Mouse (Mus musculus): ENCODE measurements around the gene Zfand4. TPM values are rescaled to one million over a fixed set of nuclear protein-coding genes. Genes with fewer than 3 reads are reported as not detected.
A peak's percentile ranks its signal among the peaks of the same experiment; 100 is the strongest.
"Not testable (repeated sequence)": the region's sequence is repeated elsewhere in the genome, so short reads cannot be mapped to it uniquely, and the experiment has no call there.

Zfand4 gene
- 3.4 and 3.5 TPM in 2 replicates for polyA plus RNA-seq (2014; fragmentation: Nextera tagmentation; extraction: Ambion mirVana)

DNA sequence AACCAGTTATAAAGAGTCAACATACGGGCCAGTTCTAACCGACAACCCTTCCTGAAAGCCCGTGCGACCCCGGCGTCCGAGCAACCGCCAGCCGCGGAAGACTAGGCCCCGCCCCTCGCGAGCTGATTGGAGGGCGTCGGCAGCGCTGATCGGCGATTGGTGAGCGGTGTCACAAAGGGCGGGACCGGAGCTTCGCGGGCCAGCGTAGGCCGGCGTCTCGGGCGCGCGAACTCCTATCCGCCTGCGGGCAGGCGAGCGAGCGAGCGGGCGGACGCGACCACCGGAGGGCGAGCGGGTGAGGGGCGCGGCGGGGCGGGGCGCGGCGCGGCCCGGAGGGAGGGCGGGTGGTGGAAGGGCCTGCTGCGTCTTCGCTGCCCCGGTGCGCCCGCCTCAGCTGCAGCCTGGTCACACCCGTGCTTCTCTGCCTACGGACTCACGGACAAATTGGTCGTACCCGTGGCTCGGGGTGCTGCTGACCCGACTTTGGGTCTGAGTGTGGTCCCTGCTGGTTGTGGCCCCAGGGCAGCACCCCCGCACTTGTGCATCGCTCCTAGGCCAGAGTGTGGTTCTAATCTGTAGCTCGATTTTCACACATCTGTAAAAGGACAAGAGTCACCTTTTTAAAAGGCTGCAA is at the start of gene Zfand4:
Gene Zfand4 (plus strand): TSS at position 205 of the 634 bp plus-strand sequence.
- peaks cover 5 to 6% of the 10 kb centered on the region in 2 experiments; a peak in 2 of 4 replicates for H3K4me1 ChIP-seq (ENCODE audit: control insufficient read depth in 2 of 2, insufficient read depth in 2 of 2, low read length in 2 of 2)
- H3K4me2 ChIP-seq (ENCODE audit: low read length) = peak within 1 kb of the TSS; percentile 88
- peak within 1 kb of the TSS; percentile 64 to 82 for H3K4me3 ChIP-seq (ENCODE audit: control insufficient read depth in 1 of 2, insufficient read depth in 1 of 2, low read depth in 1 of 2, low read length in 2 of 2)
- no peaks in the 10 kb centered on the region for H3K9me3 ChIP-seq (ENCODE audit: control insufficient read depth, low read length)
- ATAC-seq (ENCODE audit: insufficient number of reproducible peaks, insufficient read depth, low FRiP score, low read depth) = peak; percentile 97
- under 1% methylated on average over 66 of the region's 67 CpGs for WGBS
- peak within 1 kb of the TSS; percentile 82 for H3K9ac ChIP-seq (ENCODE audit: low read length)
- H3K27ac ChIP-seq (replicated peaks in 1 of 2; ENCODE audit: control insufficient read depth in 1 of 2, insufficient read depth in 1 of 2, low read depth in 2 of 2, low read length in 2 of 2) = peak within 1 kb of the TSS in 1 of 2 experiments; percentile 33; a peak in 1 of 4 replicates
- H3K27me3 ChIP-seq (ENCODE audit: control insufficient read depth, insufficient read depth, low read length) = no peaks in the 10 kb centered on the region
- peaks cover 30% of the 10 kb centered on the region for H3K36me3 ChIP-seq (ENCODE audit: control insufficient read depth, insufficient read depth, low read length)

DNA sequence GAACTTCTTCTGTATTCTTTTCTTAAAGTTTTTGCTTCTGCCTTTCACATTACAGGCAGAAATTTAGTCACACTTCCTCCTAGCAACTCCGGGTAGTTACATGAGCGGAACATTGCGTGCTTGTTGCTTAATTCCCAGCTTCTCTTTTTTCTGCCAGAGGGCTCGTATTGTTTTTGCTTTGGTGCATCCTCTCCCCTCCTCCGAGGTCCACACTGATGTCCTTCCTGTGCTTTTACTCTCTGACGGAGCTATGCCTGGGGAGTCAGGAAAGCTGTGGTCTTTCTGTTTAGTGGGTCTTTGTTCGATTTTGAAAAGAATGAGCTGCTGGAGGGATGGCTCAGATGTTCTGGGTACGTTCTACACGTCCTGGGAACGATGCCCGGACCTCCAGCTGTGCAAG is 36.3 kb upstream of the Zfand4 start:
- Histone ChIP-seq H3K4me1 (ENCODE audit: control insufficient read depth in 2 of 2, insufficient read depth in 2 of 2, low read length in 2 of 2) (no peaks in the 10 kb centered on the region), H3K27me3 (ENCODE audit: control insufficient read depth, insufficient read depth, low read length) (no peaks in the 10 kb centered on the region), H3K27ac (replicated peaks in 1 of 2; ENCODE audit: control insufficient read depth in 1 of 2, insufficient read depth in 1 of 2, low read depth in 2 of 2, low read length in 2 of 2) (no peak overlapping the region), H3K4me2 (ENCODE audit: low read length) (no peak overlapping the region), H3K4me3 (ENCODE audit: control insufficient read depth in 1 of 2, insufficient read depth in 1 of 2, low read depth in 1 of 2, low read length in 2 of 2) (no peak overlapping the region), H3K9ac (ENCODE audit: low read length) (no peak overlapping the region), H3K9me3 (ENCODE audit: control insufficient read depth, low read length) (no peaks in the 10 kb centered on the region), H3K36me3 (ENCODE audit: control insufficient read depth, insufficient read depth, low read length) (peaks cover 89% of the 10 kb centered on the region)
- no peak for ATAC-seq (ENCODE audit: insufficient number of reproducible peaks, insufficient read depth, low FRiP score, low read depth)
- WGBS = 70% methylated on average over 11 of the region's 11 CpGs

DNA sequence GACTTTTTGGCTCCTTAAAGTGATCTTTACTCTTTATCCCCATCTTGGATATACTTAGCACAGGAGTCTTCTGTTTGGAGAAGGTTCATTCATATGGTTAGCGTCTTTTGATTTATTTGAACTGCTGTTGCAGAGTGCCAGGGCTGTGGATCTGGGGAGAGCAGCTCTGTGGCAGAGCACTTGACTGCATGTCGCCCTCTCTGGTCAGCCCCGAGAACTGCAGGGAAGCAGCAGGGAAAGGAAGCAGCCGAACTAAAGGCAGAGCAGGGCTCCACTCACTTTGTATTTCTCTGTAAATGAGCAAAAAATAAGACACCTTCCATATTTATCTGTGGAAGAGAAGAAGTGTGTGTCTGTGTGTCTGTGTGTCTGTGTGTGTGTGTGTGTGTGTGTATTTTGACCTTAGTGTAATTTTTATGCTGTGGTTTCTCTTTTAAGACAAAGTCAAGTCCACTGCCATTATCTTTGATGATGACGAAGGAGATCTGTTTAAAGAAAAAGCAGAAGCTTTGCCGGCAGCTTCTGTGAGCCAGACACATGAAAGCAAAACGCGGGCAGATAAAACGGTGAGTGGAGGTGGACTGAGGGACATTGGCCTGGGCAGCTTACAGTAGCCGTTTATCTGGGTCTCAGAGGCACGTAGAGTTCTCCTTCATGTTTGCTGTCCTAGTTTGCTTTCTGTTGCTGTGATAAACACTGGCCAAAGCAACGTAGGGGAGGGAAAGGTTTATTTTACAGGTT is 35.1 kb upstream of the Zfand4 start:
- H3K27me3 ChIP-seq (ENCODE audit: control insufficient read depth, insufficient read depth, low read length) = no peaks in the 10 kb centered on the region
- H3K9me3 ChIP-seq (ENCODE audit: control insufficient read depth, low read length) = no peaks in the 10 kb centered on the region
- H3K4me3 ChIP-seq (ENCODE audit: control insufficient read depth in 1 of 2, insufficient read depth in 1 of 2, low read depth in 1 of 2, low read length in 2 of 2) = no peak overlapping the region
- H3K27ac ChIP-seq (replicated peaks in 1 of 2; ENCODE audit: control insufficient read depth in 1 of 2, insufficient read depth in 1 of 2, low read depth in 2 of 2, low read length in 2 of 2) = no peak overlapping the region
- no peak overlapping the region for H3K4me2 ChIP-seq (ENCODE audit: low read length)
- H3K9ac ChIP-seq (ENCODE audit: low read length) = no peak overlapping the region
- no peaks in the 10 kb centered on the region for H3K4me1 ChIP-seq (ENCODE audit: control insufficient read depth in 2 of 2, insufficient read depth in 2 of 2, low read length in 2 of 2)
- H3K36me3 ChIP-seq (ENCODE audit: control insufficient read depth, insufficient read depth, low read length) = peaks cover 88% of the 10 kb centered on the region
- WGBS = 59% methylated on average over 12 of the region's 12 CpGs
- no peak for ATAC-seq (ENCODE audit: insufficient number of reproducible peaks, insufficient read depth, low FRiP score, low read depth)

DNA sequence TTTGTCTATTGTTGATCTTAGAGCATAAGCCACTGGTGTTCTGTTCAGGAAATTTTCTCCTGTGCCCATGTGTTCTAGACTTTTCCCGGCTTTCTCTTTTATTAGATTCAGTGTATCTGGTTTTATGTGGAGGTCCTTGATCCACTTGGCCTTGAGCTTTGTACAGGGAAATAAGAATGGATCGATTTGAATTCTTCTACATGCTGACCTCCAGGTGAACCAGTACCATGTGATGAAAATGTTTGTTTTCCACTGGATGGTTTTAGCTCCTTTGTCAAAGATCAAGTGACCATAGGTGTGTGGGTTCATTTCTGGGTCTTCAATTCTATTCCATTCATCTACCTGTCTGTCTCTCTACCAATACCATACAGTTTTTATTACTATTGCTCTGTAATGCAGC is 29.2 kb upstream of the Zfand4 start:
- H3K27ac ChIP-seq (replicated peaks in 1 of 2; ENCODE audit: control insufficient read depth in 1 of 2, insufficient read depth in 1 of 2, low read depth in 2 of 2, low read length in 2 of 2); H3K9me3 ChIP-seq (ENCODE audit: control insufficient read depth, low read length); H3K9ac ChIP-seq (ENCODE audit: low read length); H3K27me3 ChIP-seq (ENCODE audit: control insufficient read depth, insufficient read depth, low read length); H3K4me2 ChIP-seq (ENCODE audit: low read length); ATAC-seq (ENCODE audit: insufficient number of reproducible peaks, insufficient read depth, low FRiP score, low read depth); H3K4me1 ChIP-seq (ENCODE audit: control insufficient read depth in 2 of 2, insufficient read depth in 2 of 2, low read length in 2 of 2); H3K4me3 ChIP-seq (ENCODE audit: control insufficient read depth in 1 of 2, insufficient read depth in 1 of 2, low read depth in 1 of 2, low read length in 2 of 2): not testable (repeated sequence)
- WGBS = 94% methylated on average over 2 of the region's 2 CpGs
- peaks cover 84% of the 10 kb centered on the region for H3K36me3 ChIP-seq (ENCODE audit: control insufficient read depth, insufficient read depth, low read length)

DNA sequence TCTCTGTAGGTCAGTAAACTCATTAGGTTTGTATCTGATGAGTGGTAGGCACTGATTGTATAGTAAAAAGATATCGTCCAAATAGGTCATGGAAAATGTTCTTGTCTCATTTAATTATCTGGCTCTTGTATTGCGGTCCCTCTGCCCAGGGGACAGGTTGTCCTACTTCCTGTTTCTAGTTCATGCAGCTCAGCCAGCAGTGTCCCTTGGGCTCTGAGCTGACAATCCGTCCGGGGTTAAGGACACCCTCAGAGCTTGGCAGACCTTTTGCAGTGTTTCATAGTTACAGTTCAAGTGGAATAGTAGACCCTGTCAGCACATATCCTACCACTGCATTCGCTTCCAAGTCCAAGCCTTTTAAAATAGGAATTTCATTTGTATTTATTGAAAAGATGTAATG is 28.7 kb upstream of the Zfand4 start:
- no peaks in the 10 kb centered on the region for H3K9me3 ChIP-seq (ENCODE audit: control insufficient read depth, low read length)
- ATAC-seq (ENCODE audit: insufficient number of reproducible peaks, insufficient read depth, low FRiP score, low read depth) = no peak
- 68% methylated on average over 5 of the region's 5 CpGs for WGBS
- H3K4me3 ChIP-seq (ENCODE audit: control insufficient read depth in 1 of 2, insufficient read depth in 1 of 2, low read depth in 1 of 2, low read length in 2 of 2) = no peak overlapping the region
- H3K27me3 ChIP-seq (ENCODE audit: control insufficient read depth, insufficient read depth, low read length) = no peaks in the 10 kb centered on the region
- no peak overlapping the region for H3K9ac ChIP-seq (ENCODE audit: low read length)
- H3K36me3 ChIP-seq (ENCODE audit: control insufficient read depth, insufficient read depth, low read length) = peaks cover 85% of the 10 kb centered on the region
- no peak overlapping the region for H3K27ac ChIP-seq (replicated peaks in 1 of 2; ENCODE audit: control insufficient read depth in 1 of 2, insufficient read depth in 1 of 2, low read depth in 2 of 2, low read length in 2 of 2)
- no peaks in the 10 kb centered on the region for H3K4me1 ChIP-seq (ENCODE audit: control insufficient read depth in 2 of 2, insufficient read depth in 2 of 2, low read length in 2 of 2)
- no peak overlapping the region for H3K4me2 ChIP-seq (ENCODE audit: low read length)

DNA sequence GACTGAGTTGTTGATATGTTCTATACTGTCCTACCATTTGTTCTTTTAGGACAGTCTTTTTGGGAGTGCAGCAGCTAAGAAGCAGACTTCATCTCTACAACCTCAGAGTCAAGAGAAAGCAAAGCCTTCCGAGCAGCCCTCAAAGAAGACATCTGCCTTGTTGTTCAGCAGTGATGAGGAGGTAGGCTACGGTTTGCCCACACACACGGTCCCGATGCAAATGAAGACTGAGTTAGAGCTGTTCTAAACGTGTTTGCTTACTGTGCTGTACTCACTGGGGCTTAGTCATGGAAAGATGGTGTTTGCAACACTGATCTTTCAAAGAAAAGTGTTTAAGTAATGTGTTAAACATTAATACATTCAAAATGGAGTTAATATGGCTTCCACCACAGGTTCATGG is 25.9 kb upstream of the Zfand4 start:
- 88% methylated on average over 5 of the region's 5 CpGs for WGBS
- ATAC-seq (ENCODE audit: insufficient number of reproducible peaks, insufficient read depth, low FRiP score, low read depth) = no peak
- Histone ChIP-seq H3K27me3 (ENCODE audit: control insufficient read depth, insufficient read depth, low read length) (no peaks in the 10 kb centered on the region), H3K27ac (replicated peaks in 1 of 2; ENCODE audit: control insufficient read depth in 1 of 2, insufficient read depth in 1 of 2, low read depth in 2 of 2, low read length in 2 of 2) (no peak overlapping the region), H3K4me3 (ENCODE audit: control insufficient read depth in 1 of 2, insufficient read depth in 1 of 2, low read depth in 1 of 2, low read length in 2 of 2) (no peak overlapping the region), H3K4me1 (ENCODE audit: control insufficient read depth in 2 of 2, insufficient read depth in 2 of 2, low read length in 2 of 2) (no peaks in the 10 kb centered on the region), H3K9ac (ENCODE audit: low read length) (no peak overlapping the region), H3K36me3 (ENCODE audit: control insufficient read depth, insufficient read depth, low read length) (peaks cover 82% of the 10 kb centered on the region), H3K4me2 (ENCODE audit: low read length) (no peak overlapping the region), H3K9me3 (ENCODE audit: control insufficient read depth, low read length) (no peaks in the 10 kb centered on the region)

DNA sequence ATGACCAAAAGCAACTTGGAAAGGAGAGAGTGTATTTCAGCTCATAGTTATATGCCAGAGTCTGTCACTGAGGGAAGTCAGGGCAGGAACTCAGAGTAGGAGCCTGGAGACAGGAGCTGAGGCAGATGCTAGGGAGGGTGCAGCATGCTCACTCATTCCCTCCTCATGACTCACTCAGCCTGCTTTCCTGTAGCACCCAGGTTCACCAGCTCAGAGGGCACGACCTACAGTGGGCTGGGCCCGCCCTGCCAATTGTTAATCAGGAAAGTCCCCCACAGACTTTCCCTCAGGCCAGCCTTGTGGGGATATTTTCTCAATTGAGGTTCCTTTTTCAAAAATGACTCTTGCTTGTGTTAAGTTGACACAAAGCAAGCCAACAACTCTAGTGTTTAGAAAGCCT is 23.7 kb upstream of the Zfand4 start:
- 75% methylated on average over 2 of the region's 2 CpGs for WGBS
- no peak for ATAC-seq (ENCODE audit: insufficient number of reproducible peaks, insufficient read depth, low FRiP score, low read depth)
- Histone ChIP-seq H3K4me3 (ENCODE audit: control insufficient read depth in 1 of 2, insufficient read depth in 1 of 2, low read depth in 1 of 2, low read length in 2 of 2) (no peak overlapping the region), H3K27me3 (ENCODE audit: control insufficient read depth, insufficient read depth, low read length) (no peaks in the 10 kb centered on the region), H3K9me3 (ENCODE audit: control insufficient read depth, low read length) (no peaks in the 10 kb centered on the region), H3K27ac (replicated peaks in 1 of 2; ENCODE audit: control insufficient read depth in 1 of 2, insufficient read depth in 1 of 2, low read depth in 2 of 2, low read length in 2 of 2) (no peak overlapping the region), H3K4me2 (ENCODE audit: low read length) (no peak overlapping the region), H3K9ac (ENCODE audit: low read length) (no peak overlapping the region), H3K36me3 (ENCODE audit: control insufficient read depth, insufficient read depth, low read length) (peaks cover 84% of the 10 kb centered on the region), H3K4me1 (ENCODE audit: control insufficient read depth in 2 of 2, insufficient read depth in 2 of 2, low read length in 2 of 2) (no peaks in the 10 kb centered on the region)
